Mouse (Mus musculus) liver, postnatal 0 days (tissue): Measurements from ENCODE around the gene Scamp1.

Experiments used
- CTCF ChIP-seq: sonication (generic); IDR thresholded peaks from 2 replicates; pipeline ENCODE4 v1.5.1; 2016; ENCODE audit warnings: antibody characterized with exemption, low read depth
- EP300 ChIP-seq: IDR thresholded peaks from 2 replicates; pipeline ENCODE4 v1.6.1; 2016; ENCODE audit warnings: antibody characterized with exemption, low read depth, mild to moderate bottlenecking

DNA sequence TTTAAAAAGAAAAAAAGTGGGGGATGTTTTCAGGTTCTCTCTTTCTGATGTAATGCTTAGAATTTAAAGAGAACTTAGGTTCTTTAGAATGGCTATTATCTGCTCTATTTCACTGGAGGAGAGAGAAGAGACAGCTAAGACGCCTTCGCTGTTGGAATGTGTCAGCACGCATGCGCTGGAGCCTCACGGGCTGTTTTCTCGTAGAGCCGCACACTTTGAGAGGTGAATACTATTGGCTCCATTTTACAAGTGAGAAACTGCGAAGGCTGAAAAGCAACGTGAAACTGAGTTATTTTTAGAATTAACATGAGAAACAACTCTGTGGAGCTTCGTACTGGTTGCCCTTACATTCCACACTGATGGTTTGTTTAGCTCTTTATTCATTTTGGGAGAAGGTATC, 8.3 kb upstream of the Scamp1 start:
- TF ChIP-seq CTCF (no peak), EP300 (no peak)
